Mouse (Mus musculus): ENCODE data around the gene Taf8. TPM values are rescaled to one million over a fixed set of nuclear protein-coding genes. Genes with fewer than 3 reads are reported as not detected.

Gene Taf8
- total and polyA plus RNA-seq, 3 experiments = 15.2 to 25.7 TPM; not detected in 1

DNA sequence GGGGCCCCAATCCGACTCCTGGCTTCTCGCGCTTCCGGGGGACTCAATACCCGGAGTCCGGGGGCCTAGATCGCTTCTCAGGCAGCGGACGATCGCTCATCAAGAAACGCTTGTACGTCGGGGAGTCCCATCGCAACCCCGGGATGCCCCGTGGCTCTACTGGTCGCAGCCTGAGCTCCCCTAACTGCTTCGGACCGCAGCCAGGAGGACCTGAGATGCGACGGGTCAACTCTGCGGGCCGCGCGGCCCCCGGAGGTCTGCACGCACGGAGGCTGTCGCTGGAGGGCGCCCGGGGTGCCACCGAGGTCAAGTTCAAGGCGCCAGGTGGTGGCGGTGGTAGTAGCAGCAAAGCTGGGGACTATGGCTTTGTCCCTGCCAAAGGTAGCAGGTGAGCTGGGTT, 33.6 kb downstream of the Taf8 start:
- H3K27me3 ChIP-seq (ENCODE audit: control insufficient read depth in 1 of 2, insufficient read depth in 2 of 2, low read length in 2 of 2) = peaks cover 3 to 5% of the 10 kb centered on the region in 2 experiments; a peak in 3 of 4 replicates
- H3K4me1 ChIP-seq (ENCODE audit: control insufficient read depth in 1 of 2, insufficient read depth in 2 of 2, low read length in 2 of 2) = no peaks in the 10 kb centered on the region; a peak in 1 of 4 replicates
- no peak overlapping the region for H3K9ac ChIP-seq (ENCODE audit: control insufficient read depth, low read depth, low read length, poor library complexity, severe bottlenecking)
- no peaks in the 10 kb centered on the region for H3K36me3 ChIP-seq (ENCODE audit: control insufficient read depth in 1 of 2, insufficient read depth in 2 of 2, low read length in 2 of 2)
- H3K4me3 ChIP-seq (ENCODE audit: control insufficient read depth in 1 of 2, insufficient read depth in 1 of 2, low read depth in 2 of 2, low read length in 2 of 2) = no peak overlapping the region
- DNase-seq (ENCODE audit: low read depth, low spot score) = no peak
- no peak overlapping the region for H3K27ac ChIP-seq (ENCODE audit: control insufficient read depth, low read depth, low read length)
- no peaks in the 10 kb centered on the region for H3K79me2 ChIP-seq (ENCODE audit: control insufficient read depth, insufficient read depth, low read length, poor library complexity)
- TF ChIP-seq ETS1 (IDR thresholded peaks at IDR 0.05; ENCODE audit: low read depth, low read length) (no peak), ELF1 (IDR thresholded peaks at IDR 0.05; ENCODE audit: low read depth, low read length) (no peak), MAX (IDR thresholded peaks at IDR 0.05; ENCODE audit: low read length) (no peak), USF2 (IDR thresholded peaks at IDR 0.05; ENCODE audit: borderline replicate concordance in 1 of 2, insufficient read depth in 1 of 2, low read depth in 1 of 2, low read length in 2 of 2) (no peak), POLR2AphosphoS2 (IDR thresholded peaks at IDR 0.05; ENCODE audit: low read length) (no peak), GATA1 (IDR thresholded peaks at IDR 0.05; ENCODE audit: low read depth, low read length) (no peak), TBP (IDR thresholded peaks at IDR 0.05; ENCODE audit: low read depth, low read length) (no peak), MAFK (IDR thresholded peaks at IDR 0.05; ENCODE audit: borderline replicate concordance, low read depth, low read length) (no peak), E2F4 (IDR thresholded peaks at IDR 0.05; ENCODE audit: borderline replicate concordance, low read depth, low read length) (no peak), GABPA (IDR thresholded peaks at IDR 0.05; ENCODE audit: low read depth, low read length) (no peak), CTCF (IDR thresholded peaks at IDR 0.05 in 2 of 3, conservative IDR thresholded peaks at IDR 0.05 in 1 of 3; ENCODE audit: control insufficient read depth in 1 of 3, insufficient read depth in 1 of 3, low read depth in 2 of 3, low read length in 3 of 3, poor library complexity in 1 of 3, severe bottlenecking in 1 of 3) (no peak), BHLHE40 (IDR thresholded peaks at IDR 0.05; ENCODE audit: borderline replicate concordance, low read depth, low read length) (no peak), UBTF (IDR thresholded peaks at IDR 0.05; ENCODE audit: borderline replicate concordance, insufficient read depth, low read depth, low read length) (no peak), HCFC1 (IDR thresholded peaks at IDR 0.05; ENCODE audit: low read depth, low read length) (no peak), ZMIZ1 (IDR thresholded peaks at IDR 0.05; ENCODE audit: low read depth, low read length) (no peak), ZKSCAN1 (IDR thresholded peaks at IDR 0.05; ENCODE audit: low read depth, low read length) (no peak), TCF12 (IDR thresholded peaks at IDR 0.05; ENCODE audit: low read depth, low read length) (no peak)
- no peaks in the 10 kb centered on the region for H3K9me3 ChIP-seq (replicated peaks; ENCODE audit: insufficient read depth, low read length)

DNA sequence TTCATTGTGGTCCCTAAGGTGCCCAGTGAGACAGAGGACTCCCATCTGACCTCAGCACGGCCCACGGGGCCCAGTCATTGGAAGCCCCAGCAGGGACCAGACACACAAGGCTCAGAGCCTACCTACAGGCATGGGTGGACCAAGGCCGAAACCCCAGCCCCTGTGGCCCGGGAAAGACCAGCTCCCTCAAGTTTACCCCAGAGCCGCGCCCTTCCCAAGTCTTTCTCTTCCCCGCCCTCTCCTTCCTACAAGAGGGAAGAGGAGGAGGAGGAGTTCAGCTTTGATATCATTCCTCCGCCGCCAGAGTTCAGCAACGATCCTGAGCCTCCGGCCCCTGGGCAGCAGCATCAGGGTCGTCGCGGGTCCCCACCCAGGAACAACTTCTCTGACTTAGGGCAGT, 34.0 kb downstream of the Taf8 start:
- Histone ChIP-seq H3K79me2 (ENCODE audit: control insufficient read depth, insufficient read depth, low read length, poor library complexity) (no peaks in the 10 kb centered on the region), H3K9me3 (replicated peaks; ENCODE audit: insufficient read depth, low read length) (no peaks in the 10 kb centered on the region), H3K36me3 (ENCODE audit: control insufficient read depth in 1 of 2, insufficient read depth in 2 of 2, low read length in 2 of 2) (no peaks in the 10 kb centered on the region), H3K27me3 (ENCODE audit: control insufficient read depth in 1 of 2, insufficient read depth in 2 of 2, low read length in 2 of 2) (peaks cover 3 to 5% of the 10 kb centered on the region in 2 experiments; a peak in 3 of 4 replicates), H3K27ac (ENCODE audit: control insufficient read depth, low read depth, low read length) (no peak overlapping the region), H3K4me1 (ENCODE audit: control insufficient read depth in 1 of 2, insufficient read depth in 2 of 2, low read length in 2 of 2) (no peaks in the 10 kb centered on the region; a peak in 1 of 4 replicates), H3K4me3 (ENCODE audit: control insufficient read depth in 1 of 2, insufficient read depth in 1 of 2, low read depth in 2 of 2, low read length in 2 of 2) (no peak overlapping the region), H3K9ac (ENCODE audit: control insufficient read depth, low read depth, low read length, poor library complexity, severe bottlenecking) (no peak overlapping the region)
- no peak for DNase-seq (ENCODE audit: low read depth, low spot score)
- TF ChIP-seq ZC3H11A (IDR thresholded peaks at IDR 0.05; ENCODE audit: low read depth, low read length) (no peak), E2F4 (IDR thresholded peaks at IDR 0.05; ENCODE audit: borderline replicate concordance, low read depth, low read length) (no peak)
